11 mouse cellular contexts compared by ENCODE assay signal in genomic region chr9:107298876-107299275, GRCm38 (mm10). TPM values are rescaled to one million over a fixed set of nuclear protein-coding genes. Genes with fewer than 3 reads are reported as not detected.
DNase-seq lines count a peak whose midpoint lies in the region; ATAC-seq and TF ChIP-seq lines count a peak whose summit lies in the region.
"Had no signal": no experiment of that assay in that cellular context is flagged by ENCODE, and none has a peak within 500 bp of the region (broad histone marks: within the 10 kb centered on the region; RNA-seq: fewer than 3 reads in every experiment).

No protein-coding gene starts in this region.

- peaks cover 26% of the 10 kb centered on the region for H3K36me3 ChIP-seq in heart, embryonic 13.5 days
- peaks cover 19% of the 10 kb centered on the region for H3K36me3 ChIP-seq in lung, postnatal 0 days (ENCODE audit: insufficient read depth, low read length)
- peaks cover 23% of the 10 kb centered on the region for H3K36me3 ChIP-seq in intestine, embryonic 14.5 days (ENCODE audit: control insufficient read depth, insufficient read depth, low read length)
- peaks cover 10% of the 10 kb centered on the region; the same call in 1 of the 2 replicates for H3K36me3 ChIP-seq in stomach, embryonic 16.5 days (ENCODE audit: control insufficient read depth, insufficient read depth, low read length)

- H3K4me2 ChIP-seq in heart, embryonic 13.5 days = peak overlapping the region; percentile 91
- H3K4me2 ChIP-seq in lung, postnatal 0 days (replicated peaks; ENCODE audit: low read depth, low read length) = peak overlapping the region; percentile 76
- H3K4me2 ChIP-seq in intestine, embryonic 14.5 days (ENCODE audit: low read length) = peak overlapping the region; percentile 70
- H3K4me2 ChIP-seq in stomach, embryonic 16.5 days (ENCODE audit: low read depth, low read length) = peak overlapping the region; percentile 77
- H3K4me2 ChIP-seq: embryonic facial prominence, embryonic 12.5 days had no signal

- no peaks in the 10 kb centered on the region for H3K9me3 ChIP-seq in heart, embryonic 13.5 days
- H3K9me3 ChIP-seq in lung, postnatal 0 days (ENCODE audit: low read length) = no peaks in the 10 kb centered on the region
- H3K9me3 ChIP-seq in intestine, embryonic 14.5 days (ENCODE audit: control insufficient read depth, low read length) = no peaks in the 10 kb centered on the region
- H3K9me3 ChIP-seq in stomach, embryonic 16.5 days (replicated peaks; ENCODE audit: control insufficient read depth, low read length) = no peaks in the 10 kb centered on the region
- H3K9me3 ChIP-seq: embryonic facial prominence, embryonic 12.5 days; neural tube, embryonic 12.5 days had no signal

- peaks cover 69% of the 10 kb centered on the region for H3K4me1 ChIP-seq in heart, embryonic 13.5 days
- H3K4me1 ChIP-seq in lung, postnatal 0 days (ENCODE audit: insufficient read depth, low read depth, low read length) = peaks cover 25% of the 10 kb centered on the region; the same call in 1 of the 2 replicates
- H3K4me1 ChIP-seq in intestine, embryonic 14.5 days (replicated peaks; ENCODE audit: control insufficient read depth, insufficient read depth, low read length) = peaks cover 19% of the 10 kb centered on the region
- H3K4me1 ChIP-seq in stomach, embryonic 16.5 days (ENCODE audit: control insufficient read depth, insufficient read depth, low read length) = peaks cover 22% of the 10 kb centered on the region; the same call in 1 of the 2 replicates

- no peaks in the 10 kb centered on the region; the same call in 1 of the 2 replicates for H3K27me3 ChIP-seq in heart, embryonic 13.5 days (replicated peaks)
- no peaks in the 10 kb centered on the region for H3K27me3 ChIP-seq in lung, postnatal 0 days (replicated peaks; ENCODE audit: insufficient read depth, low read length)
- no peaks in the 10 kb centered on the region for H3K27me3 ChIP-seq in intestine, embryonic 14.5 days (replicated peaks; ENCODE audit: control insufficient read depth, insufficient read depth, low read length)
- H3K27me3 ChIP-seq in stomach, embryonic 16.5 days (ENCODE audit: control insufficient read depth, insufficient read depth, low read length) = no peaks in the 10 kb centered on the region
- H3K27me3 ChIP-seq: embryonic facial prominence, embryonic 12.5 days had no signal

- no peak for DNase-seq in heart, postnatal 4 days
- no peak for DNase-seq in lung, postnatal 0 days (ENCODE audit: low spot score)
- no peak for DNase-seq in lung, postnatal 25 days (ENCODE audit: low spot score)
- DNase-seq in intestine, embryonic 14.5 days (ENCODE audit: low spot score) = no peak
- no peak for DNase-seq in adrenal gland, adult 2 months

- peak; percentile 33 for TF ChIP-seq CTCF in lung, postnatal 0 days (IDR thresholded peaks at IDR 0.05)

- no peak for TF ChIP-seq EP300 in lung, postnatal 0 days (IDR thresholded peaks at IDR 0.05)

- peak overlapping the region; percentile 72 for H3K4me3 ChIP-seq in heart, embryonic 13.5 days
- peak overlapping the region; percentile 78 for H3K4me3 ChIP-seq in lung, postnatal 0 days (ENCODE audit: low read depth, low read length)
- no peak overlapping the region for H3K4me3 ChIP-seq in intestine, embryonic 14.5 days (ENCODE audit: low read depth, low read length)
- H3K4me3 ChIP-seq in stomach, embryonic 16.5 days (replicated peaks; ENCODE audit: low read length) = peak overlapping the region; percentile 64
- H3K4me3 ChIP-seq: embryonic facial prominence, embryonic 12.5 days; left cerebral cortex, adult 2 months; neural tube, embryonic 12.5 days had no signal

- ATAC-seq in heart, embryonic 13.5 days (ENCODE audit: extremely low read depth, insufficient number of reproducible peaks, low FRiP score, low TSS enrichment) = no peak
- no peak for ATAC-seq in lung, postnatal 0 days
- no peak for ATAC-seq in intestine, embryonic 14.5 days (replicated peaks; ENCODE audit: low FRiP score, low TSS enrichment, low read depth)
- no peak for ATAC-seq in stomach, embryonic 16.5 days (ENCODE audit: insufficient read depth, low FRiP score)
- ATAC-seq in erythroid progenitor cell, adult 5-6 weeks (replicated peaks; ENCODE audit: low FRiP score, poor library complexity, severe bottlenecking) = no peak

- peak overlapping the region; percentile 89 for H3K27ac ChIP-seq in heart, embryonic 13.5 days (replicated peaks)
- peak overlapping the region; percentile 98 for H3K27ac ChIP-seq in lung, postnatal 0 days (ENCODE audit: low read length)
- H3K27ac ChIP-seq in intestine, embryonic 14.5 days (ENCODE audit: low read depth) = no peak overlapping the region
- H3K27ac ChIP-seq in stomach, embryonic 16.5 days (ENCODE audit: low read length) = peak overlapping the region; percentile 75
- H3K27ac ChIP-seq: embryonic facial prominence, embryonic 12.5 days; left cerebral cortex, adult 2 months; neural tube, embryonic 12.5 days had no signal

- peak overlapping the region; percentile 89 for H3K9ac ChIP-seq in heart, embryonic 13.5 days
- peak overlapping the region; percentile 93 for H3K9ac ChIP-seq in lung, postnatal 0 days (replicated peaks; ENCODE audit: low read depth)
- no peak overlapping the region for H3K9ac ChIP-seq in intestine, embryonic 14.5 days (ENCODE audit: low read length)
- peak overlapping the region; percentile 49; the same call in 1 of the 2 replicates for H3K9ac ChIP-seq in stomach, embryonic 16.5 days (ENCODE audit: low read length)
- H3K9ac ChIP-seq: embryonic facial prominence, embryonic 12.5 days; neural tube, embryonic 12.5 days had no signal

- WGBS in heart, embryonic 13.5 days = 73% methylated on average over 6 of the region's 6 CpGs
- 56% methylated on average over 6 of the region's 6 CpGs for WGBS in lung, postnatal 0 days
- WGBS in intestine, embryonic 14.5 days = 69% methylated on average over 6 of the region's 6 CpGs
- whole genome bisulfite sequencing in stomach, embryonic 16.5 days = 65% methylated on average over 6 of the region's 6 CpGs

RNA-seq across cellular contexts. Expression of gene Cish, which starts 3.0 kb away (rescaled TPM):
- 17.2 and 18.7 TPM in 2 replicates for polyA plus RNA-seq in heart, embryonic 13.5 days (2015; fragmentation: Nextera tagmentation; extraction: Ambion mirVana)
- 100 to 1,000 TPM; 146 to 176 TPM for total RNA-seq in heart, postnatal 4 days (2021)
- polyA plus RNA-seq in lung, postnatal 0 days (2015; fragmentation: Nextera tagmentation; extraction: Ambion mirVana) = 49.2 and 52.3 TPM in 2 replicates
- polyA plus RNA-seq in intestine, embryonic 14.5 days (2014; fragmentation: Nextera tagmentation; extraction: Ambion mirVana) = 8.9 and 9.6 TPM in 2 replicates
- 13.2 and 16.5 TPM in 2 replicates for polyA plus RNA-seq in stomach, embryonic 16.5 days (2015; fragmentation: Nextera tagmentation; extraction: Ambion mirVana)
- total RNA-seq in erythroid progenitor cell, adult 5-6 weeks (2015; ENCODE audit: low replicate concordance) = 5.9 and 23.4 TPM in 2 replicates
- 3.6 and 5.1 TPM in 2 replicates for total RNA-seq in erythroid progenitor cell, adult 5-6 weeks (2017; ENCODE audit: low replicate concordance)
- total RNA-seq in adrenal gland, adult 2 months (2021) = 10 to 100 TPM; 13.9 to 18.6 TPM
- polyA plus RNA-seq in adrenal gland, adult 2 months (2012; rRNA removed) = 33.3 and 34.8 TPM in 2 replicates

RNA-seq across cellular contexts. Expression of gene Mapkapk3, which starts 9.2 kb away (rescaled TPM):
- polyA plus RNA-seq in heart, embryonic 13.5 days (2015; fragmentation: Nextera tagmentation; extraction: Ambion mirVana) = 5.1 and 7.0 TPM in 2 replicates
- 10 to 100 TPM; 18.3 to 18.9 TPM for total RNA-seq in heart, postnatal 4 days (2021)
- 22.9 and 24.6 TPM in 2 replicates for polyA plus RNA-seq in lung, postnatal 0 days (2015; fragmentation: Nextera tagmentation; extraction: Ambion mirVana)
- polyA plus RNA-seq in intestine, embryonic 14.5 days (2014; fragmentation: Nextera tagmentation; extraction: Ambion mirVana) = 21.2 and 23.2 TPM in 2 replicates
- polyA plus RNA-seq in stomach, embryonic 16.5 days (2015; fragmentation: Nextera tagmentation; extraction: Ambion mirVana) = 41.2 and 46.4 TPM in 2 replicates
- 7.6 and 17.2 TPM in 2 replicates for total RNA-seq in erythroid progenitor cell, adult 5-6 weeks (2015; ENCODE audit: low replicate concordance)
- total RNA-seq in erythroid progenitor cell, adult 5-6 weeks (2017; ENCODE audit: low replicate concordance) = 10.0 and 15.7 TPM in 2 replicates
- total RNA-seq in adrenal gland, adult 2 months (2021) = 10 to 100 TPM; 27.9 to 69.9 TPM
- polyA plus RNA-seq in adrenal gland, adult 2 months (2012; rRNA removed) = 30.9 and 41.7 TPM in 2 replicates

RNA-seq across cellular contexts. Expression of gene Hemk1, which starts 39.3 kb away (rescaled TPM):
- 11.4 and 12.0 TPM in 2 replicates for polyA plus RNA-seq in heart, embryonic 13.5 days (2015; fragmentation: Nextera tagmentation; extraction: Ambion mirVana)
- total RNA-seq in heart, postnatal 4 days (2021) = 10 to 100 TPM; 13.0 to 15.0 TPM
- 5.9 and 8.3 TPM in 2 replicates for polyA plus RNA-seq in lung, postnatal 0 days (2015; fragmentation: Nextera tagmentation; extraction: Ambion mirVana)
- 10.4 and 12.8 TPM in 2 replicates for polyA plus RNA-seq in intestine, embryonic 14.5 days (2014; fragmentation: Nextera tagmentation; extraction: Ambion mirVana)
- 11.3 and 11.8 TPM in 2 replicates for polyA plus RNA-seq in stomach, embryonic 16.5 days (2015; fragmentation: Nextera tagmentation; extraction: Ambion mirVana)
- not detected in 2 replicates for total RNA-seq in erythroid progenitor cell, adult 5-6 weeks (2015; ENCODE audit: low replicate concordance)
- 0.15 and 3.9 TPM in 2 replicates for total RNA-seq in erythroid progenitor cell, adult 5-6 weeks (2017; ENCODE audit: low replicate concordance)
- 10 to 100 TPM; 17.5 to 17.7 TPM for total RNA-seq in adrenal gland, adult 2 months (2021)
- 23.5 and 25.5 TPM in 2 replicates for polyA plus RNA-seq in adrenal gland, adult 2 months (2012; rRNA removed)

RNA-seq across cellular contexts. Expression of gene 6430571L13Rik, which starts 41.5 kb away (rescaled TPM):
- polyA plus RNA-seq in heart, embryonic 13.5 days (2015; fragmentation: Nextera tagmentation; extraction: Ambion mirVana) = 0.79 and 1.1 TPM in 2 replicates
- total RNA-seq in heart, postnatal 4 days (2021) = 1 to 10 TPM; 4.6 to 5.8 TPM
- polyA plus RNA-seq in lung, postnatal 0 days (2015; fragmentation: Nextera tagmentation; extraction: Ambion mirVana) = 0.23 and 0.36 TPM in 2 replicates
- 0.28 and 0.31 TPM in 2 replicates for polyA plus RNA-seq in intestine, embryonic 14.5 days (2014; fragmentation: Nextera tagmentation; extraction: Ambion mirVana)
- polyA plus RNA-seq in stomach, embryonic 16.5 days (2015; fragmentation: Nextera tagmentation; extraction: Ambion mirVana) = 0.47 and 0.90 TPM in 2 replicates
- not detected in 2 replicates for total RNA-seq in erythroid progenitor cell, adult 5-6 weeks (2015; ENCODE audit: low replicate concordance)
- not detected in 2 replicates for total RNA-seq in erythroid progenitor cell, adult 5-6 weeks (2017; ENCODE audit: low replicate concordance)
- total RNA-seq in adrenal gland, adult 2 months (2021) = 1 to 10 TPM in 1 of 2 experiments, under 1 TPM in 1; 0.69 to 1.9 TPM
- polyA plus RNA-seq in adrenal gland, adult 2 months (2012; rRNA removed) = 1.3 and 1.4 TPM in 2 replicates
